Mouse (Mus musculus): Measurements from ENCODE around the gene Ctu1.
"Not testable (repeated sequence)": the region's sequence is repeated elsewhere in the genome, so short reads cannot be mapped to it uniquely, and the experiment has no call there.

Ctu1 gene

GRCm38 (mm10) chr7:43678517-43678916 lies 6.7 kb downstream of the Ctu1 start:
- no peak for DNase-seq (ENCODE audit: extremely low spot score, low read depth, low spot score)

GRCm38 (mm10) chr7:43680960-43681359 lies 9.1 kb downstream of the Ctu1 start:
- DNase-seq (ENCODE audit: extremely low spot score, low read depth, low spot score), result peak; percentile 22

GRCm38 (mm10) chr7:43682511-43682910 lies 10.7 kb downstream of the Ctu1 start:
- DNase-seq (ENCODE audit: extremely low spot score, low read depth, low spot score), result not testable (repeated sequence)

GRCm38 (mm10) chr7:43685088-43685487 lies 13.3 kb downstream of the Ctu1 start:
- DNase-seq (ENCODE audit: extremely low spot score, low read depth, low spot score), result no peak

- DNase-seq (ENCODE audit: extremely low spot score, low read depth, low spot score), result no peak
Measured at GRCm38 (mm10) chr7:43690118-43690517, 18.3 kb downstream of the Ctu1 start, which contains the start of gene Klk14. TSS of gene Klk14 (plus strand) at chr7:43690418.

GRCm38 (mm10) chr7:43710031-43710430 lies 38.2 kb downstream of the Ctu1 start:
- DNase-seq (ENCODE audit: extremely low spot score, low read depth, low spot score), result no peak

- no peak for DNase-seq (ENCODE audit: extremely low spot score, low read depth, low spot score)
Measured at GRCm38 (mm10) chr7:43712267-43712666, 40.5 kb downstream of the Ctu1 start, which contains the start of gene Klk13. TSS of gene Klk13 (plus strand) at chr7:43712567.

GRCm38 (mm10) chr7:43712917-43713316 lies 41.1 kb downstream of the Ctu1 start:
- DNase-seq (ENCODE audit: extremely low spot score, low read depth, low spot score), result no peak

- DNase-seq (ENCODE audit: extremely low spot score, low read depth, low spot score), result no peak
Measured at GRCm38 (mm10) chr7:43713741-43714351, 42.0 kb downstream of the Ctu1 start.

Data from hindlimb bud, embryonic 11.5 days (tissue).